ENCODE assay signal across 8 mouse cellular contexts in genomic region chr17:50508775-50509250, GRCm38 (mm10). TPM values are rescaled to one million over a fixed set of nuclear protein-coding genes. Genes with fewer than 3 reads are reported as not detected.
DNase-seq lines count a peak whose midpoint lies in the region; ATAC-seq and TF ChIP-seq lines count a peak whose summit lies in the region.

No protein-coding gene starts in this region.

- peak; percentile 33 for ATAC-seq in CD4-positive, CD25-positive, alpha-beta regulatory T cell, adult 4 months
- ATAC-seq in erythroid progenitor cell, adult 5-6 weeks (replicated peaks; ENCODE audit: low FRiP score, poor library complexity, severe bottlenecking) = peak; percentile 47
- ATAC-seq in heart, postnatal 0 days (ENCODE audit: insufficient read depth, low read depth) = peak; percentile 85
- peak; percentile 75 for ATAC-seq in lung, embryonic 15.5 days (ENCODE audit: borderline replicate concordance, extremely low read depth, low FRiP score, low TSS enrichment)
- ATAC-seq in neural tube, embryonic 15.5 days (ENCODE audit: low FRiP score) = peak; percentile 88

- no peaks in the 10 kb centered on the region for H3K27me3 ChIP-seq in heart, postnatal 0 days (ENCODE audit: control insufficient read depth, insufficient read depth, low read length)
- no peaks in the 10 kb centered on the region for H3K27me3 ChIP-seq in lung, embryonic 15.5 days
- no peaks in the 10 kb centered on the region for H3K27me3 ChIP-seq in neural tube, embryonic 15.5 days (replicated peaks)

- under 1% methylated on average over 46 of the region's 72 CpGs for WGBS in heart, postnatal 0 days
- under 1% methylated on average over 37 of the region's 72 CpGs for WGBS in lung, embryonic 15.5 days
- WGBS in neural tube, embryonic 15.5 days = under 1% methylated on average over 60 of the region's 72 CpGs

- TF ChIP-seq CTCF in bone marrow macrophage, adult 2 months (IDR thresholded peaks at IDR 0.05; ENCODE audit: low read depth, low read length) = no peak
- peak; percentile 48 for TF ChIP-seq CTCF in heart, postnatal 0 days (IDR thresholded peaks at IDR 0.05; ENCODE audit: low read depth)

- DNase-seq in heart, postnatal 0 days (ENCODE audit: low spot score) = peak; percentile 45
- DNase-seq in kidney, postnatal 36 days = peak; percentile 51 to 85
- peak; percentile 89 for DNase-seq in testis, postnatal 10 days (ENCODE audit: low spot score)

- peak overlapping the region; percentile 62 for H3K27ac ChIP-seq in bone marrow macrophage, adult 2 months (ENCODE audit: insufficient read depth, low read depth, low read length)
- H3K27ac ChIP-seq in heart, postnatal 0 days (ENCODE audit: low read depth) = peak overlapping the region; percentile 78
- H3K27ac ChIP-seq in lung, embryonic 15.5 days = peak overlapping the region; percentile 78
- H3K27ac ChIP-seq in neural tube, embryonic 15.5 days (replicated peaks) = peak overlapping the region; percentile 93

- H3K4me3 ChIP-seq in bone marrow macrophage, adult 2 months (ENCODE audit: insufficient read depth, low read length) = peak overlapping the region; percentile 66
- H3K4me3 ChIP-seq in heart, postnatal 0 days (ENCODE audit: low read depth, low read length) = peak overlapping the region; percentile 95
- peak overlapping the region; percentile 94 for H3K4me3 ChIP-seq in lung, embryonic 15.5 days
- peak overlapping the region; percentile 92 for H3K4me3 ChIP-seq in neural tube, embryonic 15.5 days (replicated peaks)

- no peak for TF ChIP-seq POLR2A in bone marrow macrophage, adult 2 months (IDR thresholded peaks at IDR 0.05; ENCODE audit: borderline replicate concordance, low read depth, low read length)

- H3K9ac ChIP-seq in heart, postnatal 0 days (replicated peaks; ENCODE audit: low read depth, low read length) = peak overlapping the region; percentile 85
- H3K9ac ChIP-seq in lung, embryonic 15.5 days = peak overlapping the region; percentile 83
- peak overlapping the region; percentile 89 for H3K9ac ChIP-seq in neural tube, embryonic 15.5 days (replicated peaks)

- TF ChIP-seq EP300 in heart, postnatal 0 days (IDR thresholded peaks at IDR 0.05; ENCODE audit: low read depth) = no peak

- H3K9me3 ChIP-seq in heart, postnatal 0 days (replicated peaks; ENCODE audit: control insufficient read depth, low read length) = no peaks in the 10 kb centered on the region
- no peaks in the 10 kb centered on the region for H3K9me3 ChIP-seq in lung, embryonic 15.5 days
- H3K9me3 ChIP-seq in neural tube, embryonic 15.5 days (replicated peaks) = no peaks in the 10 kb centered on the region

- H3K36me3 ChIP-seq in heart, postnatal 0 days (replicated peaks; ENCODE audit: control insufficient read depth, insufficient read depth, low read length) = no peaks in the 10 kb centered on the region
- H3K36me3 ChIP-seq in lung, embryonic 15.5 days = no peaks in the 10 kb centered on the region
- H3K36me3 ChIP-seq in neural tube, embryonic 15.5 days = no peaks in the 10 kb centered on the region

- peaks cover 20% of the 10 kb centered on the region for H3K4me1 ChIP-seq in bone marrow macrophage, adult 2 months (ENCODE audit: control insufficient read depth, insufficient read depth, low read length)
- peaks cover 12% of the 10 kb centered on the region for H3K4me1 ChIP-seq in heart, postnatal 0 days (ENCODE audit: control insufficient read depth, insufficient read depth)
- H3K4me1 ChIP-seq in lung, embryonic 15.5 days = peaks cover 13% of the 10 kb centered on the region
- peaks cover 26% of the 10 kb centered on the region for H3K4me1 ChIP-seq in neural tube, embryonic 15.5 days

- peak overlapping the region; percentile 85 for H3K4me2 ChIP-seq in heart, postnatal 0 days (ENCODE audit: low read depth, low read length)
- H3K4me2 ChIP-seq in lung, embryonic 15.5 days = peak overlapping the region; percentile 84
- peak overlapping the region; percentile 77 for H3K4me2 ChIP-seq in neural tube, embryonic 15.5 days

RNA-seq across cellular contexts. Expression of gene Plcl2, which starts 0.4 kb away (rescaled TPM):
- polyA plus RNA-seq in CD4-positive, CD25-positive, alpha-beta regulatory T cell, adult 4 months (2017; shearing (Covaris generic)) = 1 to 10 TPM; 5.4 to 8.6 TPM
- polyA plus RNA-seq in bone marrow macrophage, adult 2 months (2012; ENCODE audit: insufficient read depth, insufficient read length, missing spikeins) = 29.9 and 30.9 TPM in 2 replicates
- 145 and 168 TPM in 2 replicates for total RNA-seq in erythroid progenitor cell, adult 5-6 weeks (2015; ENCODE audit: low replicate concordance)
- total RNA-seq in erythroid progenitor cell, adult 5-6 weeks (2017; ENCODE audit: low replicate concordance) = 165 and 173 TPM in 2 replicates
- 11.4 and 22.7 TPM in 2 replicates for total RNA-seq in heart, postnatal 0 days (2014; rRNA removed; ENCODE audit: low replicate concordance)
- 2.4 and 3.0 TPM in 2 replicates for polyA plus RNA-seq in heart, postnatal 0 days (2015; fragmentation: Nextera tagmentation; extraction: Ambion mirVana)
- 3.5 and 3.7 TPM in 2 replicates for polyA plus RNA-seq in lung, embryonic 15.5 days (2015; fragmentation: Nextera tagmentation; extraction: Ambion mirVana)
- polyA plus RNA-seq in neural tube, embryonic 15.5 days (2015; fragmentation: Nextera tagmentation; extraction: Ambion mirVana) = 8.6 and 9.3 TPM in 2 replicates

Comparison
In these comparisons a context has a peak if more than half of its experiments do, and no peak if none do; other contexts are left out.
1. Peak in every context shown above with its lines: DNase-seq, ATAC-seq, H3K4me3 ChIP-seq and H3K27ac ChIP-seq.
2. ATAC-seq: peak in every context shown above with its lines; median percentile 88 in neural tube, embryonic 15.5 days; 85 in heart, postnatal 0 days; 75 in lung, embryonic 15.5 days; 47 in erythroid progenitor cell, adult 5-6 weeks; 33 in CD4-positive, CD25-positive, alpha-beta regulatory T cell, adult 4 months.